Mouse (Mus musculus): ENCODE data around the gene Rapgef2.

DNA sequence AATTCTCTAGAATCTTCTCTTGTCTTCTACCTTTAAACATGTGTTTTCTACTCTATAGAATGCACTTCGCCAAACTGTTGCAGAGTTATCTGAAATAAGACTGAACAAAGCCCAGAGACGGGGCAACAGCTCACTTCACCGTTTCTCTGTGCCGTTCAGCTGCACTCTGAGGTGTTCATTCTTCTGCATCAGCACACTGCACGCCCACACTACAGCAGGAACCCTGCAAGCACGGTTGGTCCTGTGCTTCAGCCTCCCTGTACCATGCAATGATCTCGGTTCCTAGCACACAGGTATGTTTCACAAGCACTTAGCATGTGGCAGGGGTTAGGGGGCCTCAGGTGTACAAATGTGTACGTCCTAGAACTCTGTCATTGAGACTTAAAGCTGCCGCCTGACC, 32.9 kb downstream of the Rapgef2 start:
- TF ChIP-seq EP300 (optimal IDR thresholded peaks at IDR 0.05) (no peak), CTCF (IDR thresholded peaks at IDR 0.05; ENCODE audit: low read depth) (no peak)

Data from stomach, postnatal 0 days (tissue).